Mouse (Mus musculus) bone marrow macrophage, adult 2 months (primary cell): ENCODE measurements around the gene Gpr183. TPM values are rescaled to one million over a fixed set of nuclear protein-coding genes. Genes with fewer than 3 reads are reported as not detected.

Experiments used
- H3K27ac ChIP-seq: 2 replicates; pipeline ENCODE4 v1.5.1; 2012; ENCODE audit warnings: low read depth, low read length; ENCODE audit not compliant: insufficient read depth
- H3K4me1 ChIP-seq: 2 replicates; pipeline ENCODE4 v1.6.1; 2012; ENCODE audit warnings: low read length; ENCODE audit not compliant: control insufficient read depth, insufficient read depth
- H3K4me3 ChIP-seq: 2 replicates; pipeline ENCODE4 v1.5.1; 2012; ENCODE audit warnings: mild to moderate bottlenecking, low read length, moderate library complexity; ENCODE audit not compliant: insufficient read depth
- CTCF ChIP-seq: IDR thresholded peaks from 2 replicates; pipeline ENCODE4 v1.5.1; 2012; ENCODE audit warnings: low read depth, mild to moderate bottlenecking, low read length, moderate library complexity
- POLR2A ChIP-seq: IDR thresholded peaks from 2 replicates; pipeline ENCODE4 v1.6.1; 2012; ENCODE audit warnings: mild to moderate bottlenecking, low read depth, low read length, borderline replicate concordance
- polyA plus RNA-seq: library from polyadenylated mRNA; stranded (reverse); fragments of >200 nt; gene quantifications from 2 replicates; pipeline ENCODE4 v1.2.4, GENCODE M21; 2012; ENCODE audit not compliant: missing spikeins, insufficient read depth, insufficient read length

Gene Gpr183
- polyA plus RNA-seq, 1 experiment, result 34.1 TPM

DNA sequence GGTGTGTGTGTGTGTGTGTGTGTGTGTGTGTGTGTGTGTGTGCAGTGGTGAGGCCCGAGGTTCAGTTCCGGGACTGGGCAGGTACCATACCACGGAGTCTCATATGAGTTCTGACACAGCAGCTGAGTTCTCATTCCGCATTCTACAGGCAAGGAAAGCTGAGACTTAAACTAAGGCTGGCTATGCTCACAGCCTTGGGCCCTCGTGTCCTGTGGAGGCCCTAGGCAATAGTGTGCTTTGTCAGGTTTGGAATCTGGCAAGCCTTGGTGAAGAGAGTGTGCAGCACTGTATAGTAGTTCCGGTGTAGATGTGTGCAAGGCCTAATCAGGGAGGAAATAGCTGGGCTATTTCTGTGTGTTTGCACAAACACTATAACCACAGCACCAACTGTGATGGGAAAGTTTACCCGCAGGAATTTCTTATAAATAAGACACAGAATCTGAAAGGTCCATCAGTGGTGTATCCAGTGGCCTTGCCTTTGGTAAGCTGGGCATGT is 61.6 kb downstream of the Gpr183 start:
- H3K4me3 ChIP-seq, result no peak overlapping the region
- H3K4me1 ChIP-seq, result peaks cover 41% of the 10 kb centered on the region
- peak overlapping the region; percentile 5; the same call in 1 of the 2 replicates for H3K27ac ChIP-seq
- TF ChIP-seq POLR2A (no peak), CTCF (no peak)

Other genes with a start within 250 kb of the Gpr183 start
- 1.1 and 1.4 TPM in 2 replicates for gene Dock9, start 167.4 kb downstream of the Gpr183 start, polyA plus RNA-seq
- gene Ubac2, start 86.6 kb downstream of the Gpr183 start, polyA plus RNA-seq, result 41.2 and 49.0 TPM in 2 replicates
- gene Gpr18, start 49.4 kb downstream of the Gpr183 start, polyA plus RNA-seq, result 6.5 and 6.8 TPM in 2 replicates
- gene Timm8a2, start 69.5 kb upstream of the Gpr183 start, polyA plus RNA-seq, result not detected in 2 replicates
- 116 and 120 TPM in 2 replicates for gene Tm9sf2, start 141.8 kb upstream of the Gpr183 start, polyA plus RNA-seq
- 8.4 and 12.3 TPM in 2 replicates for gene Clybl, start 216.5 kb upstream of the Gpr183 start, polyA plus RNA-seq